Mouse (Mus musculus) small intestine, adult 2 months (tissue): ENCODE measurements around the gene Tspan2. TPM values are rescaled to one million over a fixed set of nuclear protein-coding genes. Genes with fewer than 3 reads are reported as not detected.
A peak's percentile ranks its signal among the peaks of the same experiment; 100 is the strongest.

ENCODE experiments used
- H3K27ac ChIP-seq: fragments of 200-500 bp; 2 replicates; pipeline ENCODE4 v1.5.1; 2012; ENCODE audit warnings: low read depth, low read length, control low read depth, inconsistent platforms; ENCODE audit not compliant: insufficient read depth
- H3K27me3 ChIP-seq: fragments of 200-500 bp; 2 replicates; pipeline ENCODE4 v1.6.1; 2012; ENCODE audit warnings: mild to moderate bottlenecking, moderate library complexity, low read length, inconsistent platforms; ENCODE audit not compliant: control insufficient read depth, insufficient read depth
- H3K36me3 ChIP-seq: fragments of 200-500 bp; 2 replicates; pipeline ENCODE4 v1.6.1; 2012; ENCODE audit warnings: mild to moderate bottlenecking, low read length, control low read depth, inconsistent platforms; ENCODE audit not compliant: control insufficient read depth, insufficient read depth
- H3K4me1 ChIP-seq: fragments of 200-500 bp; 2 replicates; pipeline ENCODE4 v1.6.1; 2012; ENCODE audit warnings: low read length, inconsistent platforms, mixed read lengths; ENCODE audit not compliant: control insufficient read depth, insufficient read depth, insufficient read length
- H3K4me3 ChIP-seq: fragments of 200-500 bp; 2 replicates; pipeline ENCODE4 v1.5.1; 2012; ENCODE audit warnings: low read depth, mild to moderate bottlenecking, control low read depth, inconsistent platforms, low read length, moderate library complexity
- CTCF ChIP-seq: fragments of 200-500 bp; IDR thresholded peaks from 2 replicates; pipeline ENCODE4 v1.5.1; 2012; ENCODE audit warnings: low read depth, mild to moderate bottlenecking, control low read depth, inconsistent platforms, low read length, moderate library complexity, mixed read lengths; ENCODE audit not compliant: insufficient replicate concordance, insufficient read length; ENCODE audit errors: extremely low read depth
- POLR2A ChIP-seq: fragments of 200-500 bp; IDR thresholded peaks from 2 replicates; pipeline ENCODE4 v1.6.1; 2012; ENCODE audit warnings: low read depth, mild to moderate bottlenecking, control low read depth, inconsistent platforms, low read length, moderate library complexity
- WGBS: fragments of 180-500 bp; shearing (Covaris S2); methylation state at CpG from one replicate; pipeline ENCODE4 v1.1.7; 2018; 5-methylcytosine and 5-hydroxymethylcytosine counted together
- polyA plus RNA-seq: library from polyadenylated mRNA; depleted of rRNA; stranded (reverse); fragments of >200 nt; gene quantifications from 2 replicates; pipeline ENCODE4 v1.2.3, GENCODE M21; 2012; rRNA removed

The Tspan2 gene
- polyA plus RNA-seq, 1 experiment = 0.86 TPM

GRCm38 (mm10) chr3:102764850-102765249 lies 30.5 kb downstream of the Tspan2 start:
- H3K4me1 ChIP-seq = no peaks in the 10 kb centered on the region
- TF ChIP-seq POLR2A (no peak), CTCF (no peak)
- no peak overlapping the region for H3K4me3 ChIP-seq
- H3K36me3 ChIP-seq = no peaks in the 10 kb centered on the region
- no peaks in the 10 kb centered on the region for H3K27me3 ChIP-seq
- 45% methylated on average over 7 of the region's 7 CpGs for WGBS
- H3K27ac ChIP-seq = no peak overlapping the region

GRCm38 (mm10) chr3:102773018-102773417 lies 38.7 kb downstream of the Tspan2 start:
- Histone ChIP-seq H3K36me3 (no peaks in the 10 kb centered on the region), H3K4me1 (no peaks in the 10 kb centered on the region), H3K27ac (no peak overlapping the region), H3K4me3 (no peak overlapping the region), H3K27me3 (no peaks in the 10 kb centered on the region)
- TF ChIP-seq CTCF (no peak), POLR2A (no peak)
- 60% methylated on average over 4 of the region's 4 CpGs for WGBS

- TF ChIP-seq CTCF = no peak
- TF ChIP-seq POLR2A = no peak
- 55% methylated on average over 2 of the region's 2 CpGs for WGBS
These were observed 48.3 kb downstream of the Tspan2 start, which contains the start of gene Tshb for GRCm38 (mm10) chr3:102782618-102783017. TSS of gene Tshb (minus strand) at chr3:102782718.

GRCm38 (mm10) chr3:102787369-102787768 lies 53.0 kb downstream of the Tspan2 start:
- TF ChIP-seq POLR2A = no peak
- TF ChIP-seq CTCF = no peak
- H3K4me1 ChIP-seq = no peaks in the 10 kb centered on the region
- no peak overlapping the region for H3K27ac ChIP-seq
- H3K27me3 ChIP-seq = no peaks in the 10 kb centered on the region
- no peak overlapping the region for H3K4me3 ChIP-seq
- WGBS = 36% methylated on average over 4 of the region's 4 CpGs
- H3K36me3 ChIP-seq = no peaks in the 10 kb centered on the region

More at GRCm38 (mm10) chr3:102782618-102783017, 48.3 kb downstream of the Tspan2 start, which contains the start of gene Tshb:
- Histone ChIP-seq H3K4me3 (no peak within 1 kb of the TSS), H3K4me1 (no peaks in the 10 kb centered on the region), H3K36me3 (no peaks in the 10 kb centered on the region), H3K27ac (no peak within 1 kb of the TSS), H3K27me3 (no peaks in the 10 kb centered on the region)

- Histone ChIP-seq H3K36me3 (no peaks in the 10 kb centered on the region), H3K27ac (no peak overlapping the region), H3K4me3 (no peak overlapping the region), H3K27me3 (no peaks in the 10 kb centered on the region), H3K4me1 (no peaks in the 10 kb centered on the region)
- no peak for TF ChIP-seq POLR2A
- TF ChIP-seq CTCF = 0 out of 2 replicates have a peak, but pooled peaks have one; percentile 32
- WGBS = 7% methylated on average over 3 of the region's 3 CpGs
These were observed 69.6 kb downstream of the Tspan2 start for GRCm38 (mm10) chr3:102803937-102804336.

GRCm38 (mm10) chr3:102842386-102842785 lies 108.1 kb downstream of the Tspan2 start:
- H3K36me3 ChIP-seq = no peaks in the 10 kb centered on the region

GRCm38 (mm10) chr3:102848661-102849060 lies 114.3 kb downstream of the Tspan2 start:
- Histone ChIP-seq H3K27ac (no peak overlapping the region), H3K4me1 (no peaks in the 10 kb centered on the region), H3K4me3 (no peak overlapping the region), H3K27me3 (no peaks in the 10 kb centered on the region), H3K36me3 (no peaks in the 10 kb centered on the region)
- TF ChIP-seq POLR2A (no peak), CTCF (no peak)

More at GRCm38 (mm10) chr3:102842386-102842785, 108.1 kb downstream of the Tspan2 start:
- H3K4me1 ChIP-seq = no peaks in the 10 kb centered on the region
- no peaks in the 10 kb centered on the region for H3K27me3 ChIP-seq
- H3K27ac ChIP-seq = no peak overlapping the region
- H3K4me3 ChIP-seq = no peak overlapping the region
- WGBS = 32% methylated on average over 1 of the region's 1 CpGs
- no peak for TF ChIP-seq CTCF
- no peak for TF ChIP-seq POLR2A

Other genes starting within 250 kb of the Tspan2 start
- gene Tshb, start 48.2 kb downstream of the Tspan2 start, polyA plus RNA-seq = not detected in 2 replicates
- not detected in 2 replicates for gene Sycp1, start 201.6 kb downstream of the Tspan2 start, polyA plus RNA-seq
- not detected in 2 replicates for gene Nr1h5, start 229.6 kb downstream of the Tspan2 start, polyA plus RNA-seq